Mouse (Mus musculus) midbrain, embryonic 11.5 days (tissue): Measurements from ENCODE around the gene Ntn4. TPM values are rescaled to one million over a fixed set of nuclear protein-coding genes. Genes with fewer than 3 reads are reported as not detected.
A peak's percentile ranks its signal among the peaks of the same experiment; 100 is the strongest.

Source experiments
- ATAC-seq: fragments of 200-750 bp; cut with Nextera tagmentation; 2 replicates; pipeline ENCODE4 v1.8.0; 2017; ENCODE audit warnings: moderate TSS enrichment, moderate library complexity; ENCODE audit not compliant: low FRiP score
- DNase-seq: peaks from one replicate; pipeline ENCODE4 v3.0.0; 2015; ENCODE audit warnings: low spot score; ENCODE audit errors: missing footprints
- H3K27ac ChIP-seq: fragments of 300-500 bp; sonication (generic); 2 replicates; pipeline ENCODE4 v1.5.1; 2014; ENCODE audit warnings: low read depth, low read length
- H3K27me3 ChIP-seq: fragments of 300-500 bp; sonication (generic); 2 replicates; pipeline ENCODE4 v1.6.1; 2014; ENCODE audit warnings: mild to moderate bottlenecking, low read length, moderate library complexity, mixed read lengths; ENCODE audit not compliant: control insufficient read depth, insufficient read depth
- H3K36me3 ChIP-seq: fragments of 300-500 bp; sonication (generic); 2 replicates; pipeline ENCODE4 v1.6.1; 2014; ENCODE audit warnings: mild to moderate bottlenecking, low read length, moderate library complexity, mixed read lengths; ENCODE audit not compliant: control insufficient read depth, insufficient read depth
- H3K4me1 ChIP-seq: fragments of 300-500 bp; sonication (generic); 2 replicates; pipeline ENCODE4 v1.6.1; 2014; ENCODE audit warnings: low read length; ENCODE audit not compliant: control insufficient read depth, insufficient read depth
- H3K4me2 ChIP-seq: fragments of 300-500 bp; sonication (generic); 2 replicates; pipeline ENCODE4 v1.6.1; 2014; ENCODE audit warnings: mild to moderate bottlenecking, moderate library complexity
- H3K4me3 ChIP-seq: fragments of 300-500 bp; sonication (generic); 2 replicates; pipeline ENCODE4 v1.5.1; 2014; ENCODE audit warnings: low read depth, low read length
- H3K9ac ChIP-seq: fragments of 300-500 bp; sonication (generic); 2 replicates; pipeline ENCODE4 v1.6.1; 2014; ENCODE audit warnings: low read length
- H3K9me3 ChIP-seq: fragments of 300-500 bp; sonication (generic); 2 replicates; pipeline ENCODE4 v1.6.1; 2016; ENCODE audit warnings: low read length; ENCODE audit not compliant: control insufficient read depth
- WGBS: fragments of 180-500 bp; shearing (Covaris S2); extraction: QIAGEN DNeasy Blood & Tissue Kit; methylation state at CpG from one replicate; pipeline ENCODE4 v1.1.7; 2014; 5-methylcytosine and 5-hydroxymethylcytosine counted together
- polyA plus RNA-seq: library from polyadenylated mRNA; unstranded; fragments of >200 nt; fragmentation: Nextera tagmentation; extraction: Ambion mirVana; gene quantifications from 2 replicates; pipeline ENCODE4 v1.2.1, GENCODE M21; 2014

Gene Ntn4
- polyA plus RNA-seq, 1 experiment from 2014 or later: 1.8 TPM

- 69% methylated on average over 21 of the region's 21 CpGs for WGBS
These were observed 60.3 kb downstream of the Ntn4 start for GRCm38 (mm10) chr10:93700589-93701363.

GRCm38 (mm10) chr10:93703946-93704345 lies 63.5 kb downstream of the Ntn4 start:
- no peak for DNase-seq
- H3K27ac ChIP-seq: no peak overlapping the region
- H3K9me3 ChIP-seq: no peaks in the 10 kb centered on the region
- no peak overlapping the region for H3K4me2 ChIP-seq
- no peaks in the 10 kb centered on the region for H3K27me3 ChIP-seq
- H3K36me3 ChIP-seq: no peaks in the 10 kb centered on the region
- peaks cover 10% of the 10 kb centered on the region for H3K4me1 ChIP-seq
- H3K4me3 ChIP-seq: no peak overlapping the region
- no peak overlapping the region for H3K9ac ChIP-seq
- 92% methylated on average over 4 of the region's 4 CpGs for WGBS
- ATAC-seq: no peak

More at GRCm38 (mm10) chr10:93700589-93701363, 60.3 kb downstream of the Ntn4 start:
- no peaks in the 10 kb centered on the region for H3K27me3 ChIP-seq
- DNase-seq: no peak
- no peak overlapping the region for H3K4me3 ChIP-seq
- H3K9me3 ChIP-seq: no peaks in the 10 kb centered on the region
- no peak for ATAC-seq
- H3K27ac ChIP-seq: no peak overlapping the region
- H3K9ac ChIP-seq: no peak overlapping the region
- peaks cover 10% of the 10 kb centered on the region for H3K4me1 ChIP-seq
- no peaks in the 10 kb centered on the region for H3K36me3 ChIP-seq
- peak overlapping the region; percentile 17; the same call in 1 of the 2 replicates for H3K4me2 ChIP-seq

GRCm38 (mm10) chr10:93707149-93708075 lies 66.9 kb downstream of the Ntn4 start:
- 67% methylated on average over 21 of the region's 21 CpGs for WGBS
- Histone ChIP-seq H3K4me1 (no peaks in the 10 kb centered on the region), H3K36me3 (peaks cover 16% of the 10 kb centered on the region), H3K9ac (no peak overlapping the region), H3K27ac (no peak overlapping the region), H3K9me3 (no peaks in the 10 kb centered on the region), H3K27me3 (no peaks in the 10 kb centered on the region), H3K4me3 (no peak overlapping the region), H3K4me2 (no peak overlapping the region)
- ATAC-seq (no peak), DNase-seq (no peak)

- H3K4me2 ChIP-seq: no peak overlapping the region
- no peaks in the 10 kb centered on the region for H3K27me3 ChIP-seq
- H3K27ac ChIP-seq: no peak overlapping the region
- DNase-seq (no peak), ATAC-seq (no peak)
- no peaks in the 10 kb centered on the region for H3K4me1 ChIP-seq
- H3K4me3 ChIP-seq: no peak overlapping the region
- 85% methylated on average over 6 of the region's 6 CpGs for WGBS
- no peak overlapping the region for H3K9ac ChIP-seq
- no peaks in the 10 kb centered on the region for H3K9me3 ChIP-seq
- H3K36me3 ChIP-seq: peaks cover 16% of the 10 kb centered on the region
These were observed 67.6 kb downstream of the Ntn4 start for GRCm38 (mm10) chr10:93708076-93708473.

- WGBS: 91% methylated on average over 5 of the region's 5 CpGs
- ATAC-seq (no peak), DNase-seq (no peak)
- Histone ChIP-seq H3K9me3 (no peaks in the 10 kb centered on the region), H3K4me1 (no peaks in the 10 kb centered on the region), H3K9ac (no peak overlapping the region), H3K27ac (no peak overlapping the region), H3K4me2 (no peak overlapping the region), H3K27me3 (no peaks in the 10 kb centered on the region), H3K36me3 (peaks cover 16% of the 10 kb centered on the region), H3K4me3 (no peak overlapping the region)
These were observed 68.0 kb downstream of the Ntn4 start for GRCm38 (mm10) chr10:93708515-93708914.

- peaks cover 16% of the 10 kb centered on the region for H3K36me3 ChIP-seq
- ATAC-seq: no peak
- H3K4me3 ChIP-seq: no peak overlapping the region
- H3K9ac ChIP-seq: no peak overlapping the region
- no peak overlapping the region for H3K4me2 ChIP-seq
- H3K27me3 ChIP-seq: no peaks in the 10 kb centered on the region
- DNase-seq: no peak
- no peak overlapping the region for H3K27ac ChIP-seq
- H3K4me1 ChIP-seq: no peaks in the 10 kb centered on the region
- no peaks in the 10 kb centered on the region for H3K9me3 ChIP-seq
- 91% methylated on average over 8 of the region's 8 CpGs for WGBS
These were observed 69.1 kb downstream of the Ntn4 start for GRCm38 (mm10) chr10:93709536-93709935.

GRCm38 (mm10) chr10:93721625-93722337 lies 81.3 kb downstream of the Ntn4 start:
- no peak overlapping the region for H3K4me2 ChIP-seq

GRCm38 (mm10) chr10:93723942-93724542 lies 83.6 kb downstream of the Ntn4 start:
- Histone ChIP-seq H3K27me3 (no peaks in the 10 kb centered on the region), H3K27ac (no peak overlapping the region), H3K4me3 (no peak overlapping the region), H3K36me3 (no peaks in the 10 kb centered on the region), H3K4me1 (peaks cover 10% of the 10 kb centered on the region), H3K9me3 (no peaks in the 10 kb centered on the region), H3K9ac (no peak overlapping the region), H3K4me2 (no peak overlapping the region)
- WGBS: 8% methylated on average over 11 of the region's 11 CpGs
- DNase-seq (peak; percentile 90), ATAC-seq (peak; percentile 46; the same call in 1 of the 2 replicates)

More at GRCm38 (mm10) chr10:93721625-93722337, 81.3 kb downstream of the Ntn4 start:
- no peaks in the 10 kb centered on the region for H3K27me3 ChIP-seq
- no peak overlapping the region for H3K9ac ChIP-seq
- WGBS: 90% methylated on average over 5 of the region's 5 CpGs
- H3K9me3 ChIP-seq: no peaks in the 10 kb centered on the region
- peaks cover 10% of the 10 kb centered on the region for H3K4me1 ChIP-seq
- no peaks in the 10 kb centered on the region for H3K36me3 ChIP-seq
- no peak overlapping the region for H3K4me3 ChIP-seq
- no peak overlapping the region for H3K27ac ChIP-seq
- ATAC-seq: no peak
- no peak for DNase-seq
